Mouse (Mus musculus): ENCODE measurements around the gene Adcy6.

Adcy6 gene

DNA sequence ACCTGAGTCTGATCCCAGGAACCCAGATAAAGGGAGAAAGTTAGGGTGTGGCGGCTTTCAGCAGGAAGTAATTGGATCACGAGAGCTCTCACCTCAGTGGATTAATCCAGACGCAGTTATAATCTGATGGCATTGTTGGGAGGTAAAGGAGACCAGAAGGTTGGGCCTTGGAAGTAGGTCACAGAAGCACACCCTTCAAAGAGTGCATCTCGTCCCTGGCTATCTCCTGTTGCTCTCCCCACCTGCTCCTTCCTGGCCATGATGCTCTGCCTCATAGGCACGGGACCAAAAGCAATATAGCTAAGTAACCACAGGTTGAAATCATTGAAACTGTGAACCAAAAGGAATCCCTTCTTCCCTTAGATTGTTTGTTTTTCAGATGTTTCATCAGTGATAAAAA, 52.7 kb downstream of the Adcy6 start:
- Histone ChIP-seq H3K4me1 (replicated peaks; ENCODE audit: low read depth, low read length) (peaks cover 12% of the 10 kb centered on the region), H3K4me3 (replicated peaks; ENCODE audit: low read length) (no peak overlapping the region), H3K27me3 (ENCODE audit: insufficient read depth, low read length) (no peaks in the 10 kb centered on the region), H3K9me3 (ENCODE audit: low read length) (no peaks in the 10 kb centered on the region), H3K36me3 (ENCODE audit: insufficient read depth, low read length) (peaks cover 92% of the 10 kb centered on the region)
- TF ChIP-seq CTCF (conservative IDR thresholded peaks at IDR 0.05; ENCODE audit: low read length) (no peak), POU5F1 (IDR thresholded peaks at IDR 0.05; ENCODE audit: borderline replicate concordance, low read length) (no peak), NANOG (IDR thresholded peaks at IDR 0.05; ENCODE audit: borderline replicate concordance, low read length) (no peak)

DNA sequence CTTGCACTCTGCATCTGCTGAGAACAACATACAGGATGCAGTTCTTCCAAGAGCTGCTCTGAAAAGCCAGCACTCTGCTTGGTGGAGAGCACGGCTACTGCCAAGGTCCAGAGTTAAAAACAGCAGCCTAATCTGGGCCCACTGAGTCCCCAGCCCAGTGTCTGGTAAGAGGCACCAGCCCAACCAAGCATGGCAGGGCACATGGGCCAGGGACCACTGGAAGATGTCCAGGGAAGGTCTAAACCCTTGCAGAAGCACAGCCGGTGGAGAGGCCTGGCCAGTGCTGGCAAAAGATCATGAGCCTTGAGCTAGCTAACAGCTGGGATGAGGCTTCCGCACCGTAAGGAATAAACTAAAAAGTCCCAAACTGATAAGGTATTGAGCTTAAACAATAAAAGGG, 54.0 kb downstream of the Adcy6 start:
- TF ChIP-seq POU5F1 (IDR thresholded peaks at IDR 0.05; ENCODE audit: borderline replicate concordance, low read length): no peak
- TF ChIP-seq CTCF (conservative IDR thresholded peaks at IDR 0.05; ENCODE audit: low read length): no peak
- Histone ChIP-seq H3K27me3 (ENCODE audit: insufficient read depth, low read length) (no peaks in the 10 kb centered on the region), H3K4me3 (replicated peaks; ENCODE audit: low read length) (no peak overlapping the region), H3K9me3 (ENCODE audit: low read length) (no peaks in the 10 kb centered on the region), H3K36me3 (ENCODE audit: insufficient read depth, low read length) (peaks cover 94% of the 10 kb centered on the region), H3K4me1 (replicated peaks; ENCODE audit: low read depth, low read length) (peaks cover 3% of the 10 kb centered on the region)

DNA sequence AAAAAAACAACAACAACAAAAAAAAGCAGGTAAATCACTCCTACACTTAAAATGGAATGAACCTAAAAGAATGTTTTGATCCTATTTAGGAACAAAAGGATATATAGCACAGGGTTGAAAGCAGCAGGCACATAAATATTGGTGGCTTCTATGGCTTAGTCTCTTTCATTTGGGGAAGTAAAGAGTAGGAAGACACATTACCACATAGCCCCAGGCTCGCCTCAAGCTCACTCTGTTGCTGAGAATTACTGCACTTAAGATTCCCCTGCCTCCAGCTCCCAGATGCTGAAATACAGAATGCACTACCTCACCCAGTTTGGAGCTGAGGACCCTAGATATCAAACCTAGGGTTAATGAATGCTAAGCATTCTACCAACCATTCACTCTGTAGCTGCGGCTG, 57.1 kb downstream of the Adcy6 start:
- no peaks in the 10 kb centered on the region for H3K27me3 ChIP-seq (ENCODE audit: insufficient read depth, low read length)
- peaks cover 10% of the 10 kb centered on the region for H3K4me1 ChIP-seq (replicated peaks; ENCODE audit: low read depth, low read length)
- H3K36me3 ChIP-seq (ENCODE audit: insufficient read depth, low read length): peaks cover 93% of the 10 kb centered on the region
- TF ChIP-seq CTCF (conservative IDR thresholded peaks at IDR 0.05; ENCODE audit: low read length): no peak
- H3K4me3 ChIP-seq (replicated peaks; ENCODE audit: low read length): no peak overlapping the region
- H3K9me3 ChIP-seq (ENCODE audit: low read length): no peaks in the 10 kb centered on the region

DNA sequence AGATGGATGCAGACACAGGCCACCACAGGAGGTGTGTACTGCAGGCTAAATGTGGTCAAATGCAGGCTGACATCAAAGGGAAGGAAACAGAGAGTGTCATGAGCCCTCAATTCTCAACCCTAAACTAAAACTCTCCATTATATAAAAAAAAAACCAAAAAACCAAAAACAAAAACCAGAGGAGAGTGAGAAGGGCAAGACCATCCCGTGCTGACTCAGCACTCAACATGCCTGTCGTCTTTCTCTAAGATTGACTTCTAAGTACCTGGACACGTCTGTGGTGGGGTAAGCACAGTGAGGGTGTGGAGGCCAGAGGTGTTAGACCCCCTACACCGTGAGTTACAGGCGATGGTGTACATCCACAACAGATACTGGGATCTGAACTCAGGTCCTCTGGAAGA, 63.0 kb downstream of the Adcy6 start:
- no peaks in the 10 kb centered on the region for H3K27me3 ChIP-seq (ENCODE audit: insufficient read depth, low read length)
- TF ChIP-seq NANOG (IDR thresholded peaks at IDR 0.05; ENCODE audit: borderline replicate concordance, low read length) (no peak), POU5F1 (IDR thresholded peaks at IDR 0.05; ENCODE audit: borderline replicate concordance, low read length) (no peak), CTCF (conservative IDR thresholded peaks at IDR 0.05; ENCODE audit: low read length) (no peak)
- H3K9me3 ChIP-seq (ENCODE audit: low read length): no peaks in the 10 kb centered on the region
- H3K4me3 ChIP-seq (replicated peaks; ENCODE audit: low read length): no peak overlapping the region
- peaks cover 97% of the 10 kb centered on the region for H3K36me3 ChIP-seq (ENCODE audit: insufficient read depth, low read length)
- peaks cover 60% of the 10 kb centered on the region for H3K4me1 ChIP-seq (replicated peaks; ENCODE audit: low read depth, low read length)

DNA sequence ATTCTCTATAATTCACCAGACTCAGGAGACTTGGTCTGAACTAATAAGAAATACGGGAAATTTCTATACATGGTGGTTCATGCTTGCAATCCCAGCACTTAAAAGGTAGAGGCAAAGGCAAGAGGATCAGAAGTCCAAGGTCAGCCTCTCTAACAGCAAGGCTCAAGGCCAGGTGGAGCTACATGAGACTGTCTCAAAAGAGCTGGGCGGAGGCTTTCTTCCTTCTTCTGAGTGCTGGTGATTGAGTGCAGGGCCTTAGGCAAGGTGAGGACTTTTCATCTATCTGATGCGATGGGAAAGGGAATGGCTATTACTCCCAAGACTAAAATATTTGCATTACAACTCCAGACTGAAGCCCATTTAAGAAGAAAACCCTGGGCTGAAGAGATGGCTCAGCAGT, 64.7 kb downstream of the Adcy6 start:
- H3K4me1 ChIP-seq (replicated peaks; ENCODE audit: low read depth, low read length): peaks cover 58% of the 10 kb centered on the region

DNA sequence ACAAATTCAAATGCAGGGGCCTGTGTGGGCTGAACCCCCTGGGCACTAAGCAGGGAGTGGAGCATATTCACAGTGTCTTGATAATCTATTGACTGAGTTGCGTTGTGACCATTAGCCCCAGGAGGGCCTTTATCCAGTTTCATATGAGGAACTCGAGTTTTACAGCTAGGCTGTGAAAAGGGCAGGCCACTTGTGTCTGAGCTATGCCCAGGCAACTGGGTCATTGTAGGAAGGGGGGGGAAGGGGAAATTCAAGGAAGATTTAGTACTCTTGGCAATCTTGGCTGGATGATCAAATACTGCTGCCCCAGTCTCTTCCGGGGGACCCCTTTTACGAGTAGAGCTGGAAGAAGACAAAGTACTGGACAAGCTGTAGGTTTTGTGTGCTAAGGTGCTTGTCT, 66.5 kb downstream of the Adcy6 start:
- TF ChIP-seq POU5F1 (IDR thresholded peaks at IDR 0.05; ENCODE audit: borderline replicate concordance, low read length): no peak
- TF ChIP-seq CTCF (conservative IDR thresholded peaks at IDR 0.05; ENCODE audit: low read length): no peak
- no peak for TF ChIP-seq NANOG (IDR thresholded peaks at IDR 0.05; ENCODE audit: borderline replicate concordance, low read length)

More for the DNA sequence above, 64.7 kb downstream of the Adcy6 start:
- no peaks in the 10 kb centered on the region for H3K27me3 ChIP-seq (ENCODE audit: insufficient read depth, low read length)
- no peak overlapping the region for H3K4me3 ChIP-seq (replicated peaks; ENCODE audit: low read length)
- no peaks in the 10 kb centered on the region for H3K9me3 ChIP-seq (ENCODE audit: low read length)
- peaks cover 97% of the 10 kb centered on the region for H3K36me3 ChIP-seq (ENCODE audit: insufficient read depth, low read length)
- TF ChIP-seq POU5F1 (IDR thresholded peaks at IDR 0.05; ENCODE audit: borderline replicate concordance, low read length) (no peak), NANOG (IDR thresholded peaks at IDR 0.05; ENCODE audit: borderline replicate concordance, low read length) (peak; percentile 67; the same call in 1 of the 2 replicates), CTCF (conservative IDR thresholded peaks at IDR 0.05; ENCODE audit: low read length) (no peak)

DNA sequence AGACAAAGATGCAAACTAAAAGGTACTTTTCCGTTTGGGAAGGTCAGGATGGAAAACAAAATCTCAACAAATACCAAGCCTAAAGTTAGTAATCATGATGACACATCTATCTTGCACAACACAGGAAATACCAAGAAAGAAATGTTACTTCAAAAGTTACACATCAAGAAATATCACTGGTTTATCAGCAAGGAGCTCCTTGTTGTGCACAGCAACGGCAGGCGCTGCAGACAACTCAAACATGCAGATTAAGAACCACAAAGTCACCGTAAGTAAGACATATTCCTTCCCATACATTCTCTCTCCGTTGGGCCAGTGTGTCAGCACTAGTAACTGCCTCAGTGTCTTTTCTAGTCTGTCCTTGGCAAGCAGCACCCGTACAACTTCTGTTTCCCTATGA, 68.8 kb downstream of the Adcy6 start:
- H3K4me3 ChIP-seq (replicated peaks; ENCODE audit: low read length): no peak overlapping the region
- no peaks in the 10 kb centered on the region for H3K9me3 ChIP-seq (ENCODE audit: low read length)
- peaks cover 88% of the 10 kb centered on the region for H3K36me3 ChIP-seq (ENCODE audit: insufficient read depth, low read length)
- H3K27me3 ChIP-seq (ENCODE audit: insufficient read depth, low read length): no peaks in the 10 kb centered on the region
- peaks cover 36% of the 10 kb centered on the region for H3K4me1 ChIP-seq (replicated peaks; ENCODE audit: low read depth, low read length)
- no peak for TF ChIP-seq CTCF (conservative IDR thresholded peaks at IDR 0.05; ENCODE audit: low read length)
- TF ChIP-seq NANOG (IDR thresholded peaks at IDR 0.05; ENCODE audit: borderline replicate concordance, low read length): no peak
- TF ChIP-seq POU5F1 (IDR thresholded peaks at IDR 0.05; ENCODE audit: borderline replicate concordance, low read length): no peak

More for the DNA sequence above, 66.5 kb downstream of the Adcy6 start:
- H3K36me3 ChIP-seq (ENCODE audit: insufficient read depth, low read length): peaks cover 98% of the 10 kb centered on the region
- no peaks in the 10 kb centered on the region for H3K27me3 ChIP-seq (ENCODE audit: insufficient read depth, low read length)
- H3K4me3 ChIP-seq (replicated peaks; ENCODE audit: low read length): no peak overlapping the region
- peaks cover 56% of the 10 kb centered on the region for H3K4me1 ChIP-seq (replicated peaks; ENCODE audit: low read depth, low read length)
- H3K9me3 ChIP-seq (ENCODE audit: low read length): no peaks in the 10 kb centered on the region

Measured in E14TG2a.4 (cell line).